Mouse (Mus musculus) layer of hippocampus, adult 9-10 months (tissue): ENCODE measurements around the gene Gm5678.

Source experiments
- DNase-seq: peaks from one replicate; pipeline ENCODE4 v3.0.0; 2022; ENCODE audit warnings: low spot score

Gene Gm5678

GRCm38 (mm10) chr16:93627761-93628400 is at the start of gene Gm5678:
Gene Gm5678, plus strand, starts transcription at chr16:93628097.
- no peak for DNase-seq

- no peak for DNase-seq
Observed at GRCm38 (mm10) chr16:93578346-93579005, 49.4 kb upstream of the Gm5678 start.

- no peak for DNase-seq
Observed at GRCm38 (mm10) chr16:93581125-93581524, 46.8 kb upstream of the Gm5678 start.

GRCm38 (mm10) chr16:93584976-93585702 is 42.8 kb upstream of the Gm5678 start:
- DNase-seq: no peak

GRCm38 (mm10) chr16:93585703-93586205 is 42.1 kb upstream of the Gm5678 start:
- no peak for DNase-seq

- DNase-seq: no peak
Observed at GRCm38 (mm10) chr16:93586382-93586781, 41.5 kb upstream of the Gm5678 start.

GRCm38 (mm10) chr16:93588281-93588680 is 39.6 kb upstream of the Gm5678 start:
- DNase-seq: no peak

GRCm38 (mm10) chr16:93590915-93591314 is 37.0 kb upstream of the Gm5678 start:
- no peak for DNase-seq

- no peak for DNase-seq
Observed at GRCm38 (mm10) chr16:93591450-93592430, 36.2 kb upstream of the Gm5678 start.

GRCm38 (mm10) chr16:93592711-93593110 is 35.2 kb upstream of the Gm5678 start:
- DNase-seq: no peak

- no peak for DNase-seq
Observed at GRCm38 (mm10) chr16:93593406-93593805, 34.5 kb upstream of the Gm5678 start.

- DNase-seq: no peak
Observed at GRCm38 (mm10) chr16:93594448-93594847, 33.4 kb upstream of the Gm5678 start.

GRCm38 (mm10) chr16:93595766-93596165 is 32.1 kb upstream of the Gm5678 start:
- DNase-seq: no peak

GRCm38 (mm10) chr16:93596807-93597206 is 31.1 kb upstream of the Gm5678 start:
- no peak for DNase-seq

GRCm38 (mm10) chr16:93597551-93597950 is 30.3 kb upstream of the Gm5678 start:
- DNase-seq: no peak

- DNase-seq: no peak
Observed at GRCm38 (mm10) chr16:93599461-93599860, 28.4 kb upstream of the Gm5678 start.

GRCm38 (mm10) chr16:93603439-93604212 is 24.3 kb upstream of the Gm5678 start, which contains the start of gene Setd4:
Gene Setd4, minus strand, starts transcription at chr16:93604063.
- peak; percentile 83 for DNase-seq

GRCm38 (mm10) chr16:93604481-93604969 is 23.4 kb upstream of the Gm5678 start:
- no peak for DNase-seq

- DNase-seq: no peak
Observed at GRCm38 (mm10) chr16:93605553-93605952, 22.3 kb upstream of the Gm5678 start, which contains the start of gene Cbr1. Gene Cbr1, plus strand, starts transcription at chr16:93605853.

GRCm38 (mm10) chr16:93606146-93606545 is 21.8 kb upstream of the Gm5678 start:
- DNase-seq: no peak
